Mouse (Mus musculus) fat pad, adult 2 months (tissue): ENCODE measurements around the gene Anxa4.

Experiments used
- DNase-seq: peaks from one replicate; pipeline ENCODE4 v3.0.0-alpha.2; 2011; ENCODE audit warnings: low read depth, low spot score; ENCODE audit errors: extremely low read depth

The Anxa4 gene

DNA sequence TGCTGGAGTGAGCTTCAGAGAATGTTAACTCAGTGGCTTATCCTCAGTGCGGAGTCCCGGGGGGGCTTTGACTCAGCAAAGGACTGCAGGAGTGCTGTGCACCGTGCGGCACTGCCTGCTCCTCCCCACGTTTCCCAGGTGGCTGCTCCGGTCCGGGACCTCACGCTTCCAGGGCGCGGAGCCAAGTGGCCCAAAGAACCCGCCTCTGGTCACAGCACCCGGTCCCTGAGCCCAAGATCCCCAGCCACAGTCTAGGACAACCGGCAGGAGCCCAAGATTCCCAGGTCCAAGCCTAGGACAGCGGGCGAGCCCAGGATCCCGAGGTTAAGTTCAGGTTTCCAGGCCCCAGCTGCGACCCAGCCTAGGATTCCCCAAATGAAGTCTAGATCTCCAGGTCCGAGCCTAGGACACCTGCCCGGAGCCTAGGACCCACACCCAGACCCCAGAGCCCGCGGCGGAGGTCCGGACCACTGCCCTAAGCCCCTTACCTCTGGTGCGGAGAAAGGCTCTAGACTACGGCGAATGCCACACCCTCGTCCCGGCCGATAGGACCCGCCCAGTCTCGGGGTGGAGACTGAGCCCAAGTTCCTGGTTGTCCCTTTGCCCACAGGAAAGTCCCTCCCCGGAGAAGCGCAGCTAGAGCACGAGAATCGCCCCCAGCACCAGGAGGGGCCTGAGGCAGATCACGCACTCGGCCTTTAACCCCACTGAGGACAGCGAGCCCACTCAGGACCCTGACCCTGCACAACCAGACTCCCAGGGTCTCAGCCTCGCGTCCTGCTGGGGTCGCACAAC is at the start of gene Anxa4:
Anxa4 (minus strand) TSS at position 564 of the 795 bp plus-strand sequence.
- no peak for DNase-seq

DNA sequence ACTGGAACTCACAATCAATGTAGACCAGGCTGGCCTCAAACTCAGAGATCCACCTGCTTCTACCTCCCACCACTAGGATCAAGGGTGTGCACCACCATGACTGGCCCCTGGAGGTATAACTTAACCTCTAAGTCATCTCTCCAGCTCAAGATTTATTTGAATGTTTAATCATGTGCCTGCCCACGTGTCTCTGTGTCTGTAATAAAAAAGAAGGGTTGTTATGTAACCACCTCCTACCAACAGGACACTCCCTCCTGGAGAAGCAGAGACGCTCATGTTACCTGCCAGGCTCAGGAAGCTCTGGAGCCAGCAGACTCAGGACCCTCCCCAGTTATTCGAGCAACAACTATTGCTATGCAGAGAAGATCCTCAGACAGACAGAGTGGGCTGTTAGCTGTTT is 48.6 kb upstream of the Anxa4 start:
- DNase-seq, result no peak

- no peak for DNase-seq
Measured at GRCm38 (mm10) chr6:86839089-86839488, 45.7 kb upstream of the Anxa4 start.

- DNase-seq, result no peak
Measured at GRCm38 (mm10) chr6:86832802-86833502, 39.6 kb upstream of the Anxa4 start.

GRCm38 (mm10) chr6:86830738-86831500 is 37.5 kb upstream of the Anxa4 start:
- DNase-seq, result no peak

DNA sequence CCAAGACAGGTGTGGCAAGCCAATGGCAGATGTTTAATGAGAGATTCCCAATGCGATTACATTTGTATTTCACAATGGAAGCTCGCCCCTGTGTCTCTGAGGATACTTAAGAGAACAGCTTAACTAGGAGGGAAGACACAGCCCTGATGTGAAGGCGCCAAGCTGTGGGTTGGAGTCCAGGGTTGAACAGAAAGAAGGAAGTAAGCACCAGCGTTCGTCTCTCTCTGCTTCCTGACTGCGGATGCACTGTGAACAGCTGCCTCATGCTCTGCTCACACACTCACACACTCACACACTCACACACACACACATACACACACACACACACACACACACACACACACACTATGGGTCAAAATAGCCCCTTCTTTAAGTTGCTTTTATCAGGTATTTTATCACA is 36.4 kb upstream of the Anxa4 start:
- no peak for DNase-seq

GRCm38 (mm10) chr6:86827432-86827831 is 34.0 kb upstream of the Anxa4 start:
- no peak for DNase-seq

DNA sequence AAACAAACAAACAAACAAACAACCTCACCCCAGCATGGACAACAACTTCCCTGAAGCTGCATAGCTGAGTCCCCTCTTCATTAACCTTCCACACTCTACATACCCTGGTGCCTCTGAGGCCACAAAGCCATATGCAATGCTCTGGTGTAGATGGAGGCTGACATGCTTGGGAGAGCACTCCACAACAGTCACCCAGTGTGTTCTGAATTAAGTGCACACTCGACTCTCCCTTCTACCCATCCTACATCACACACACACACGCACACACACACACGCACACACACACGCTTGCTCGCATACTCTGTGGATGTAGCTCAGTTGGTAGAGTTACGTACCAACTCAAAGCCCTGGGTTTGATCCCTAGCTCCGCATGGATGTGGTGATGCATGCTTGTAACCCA is 31.0 kb upstream of the Anxa4 start:
- no peak for DNase-seq

- DNase-seq, result no peak
Measured at GRCm38 (mm10) chr6:86823824-86824223, 30.4 kb upstream of the Anxa4 start.

DNA sequence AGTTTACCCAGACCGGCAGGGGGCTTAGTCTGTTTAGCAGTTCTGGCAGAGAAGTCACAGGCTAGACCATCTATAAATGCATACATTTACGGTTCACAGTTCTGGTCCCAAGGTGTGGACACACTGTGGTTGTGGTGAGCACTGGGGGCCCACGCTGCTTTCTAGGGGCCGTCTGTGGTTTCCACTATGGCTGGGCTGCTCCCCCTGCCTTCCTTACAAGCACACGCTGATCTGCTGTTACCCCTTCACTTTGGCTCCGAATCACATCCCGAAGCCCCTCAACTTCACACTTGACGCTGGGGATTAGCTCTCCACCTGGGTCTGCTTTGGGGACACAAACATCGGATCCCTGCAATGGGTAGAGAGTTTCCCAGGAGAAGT is 29.7 kb upstream of the Anxa4 start:
- DNase-seq, result no peak

DNA sequence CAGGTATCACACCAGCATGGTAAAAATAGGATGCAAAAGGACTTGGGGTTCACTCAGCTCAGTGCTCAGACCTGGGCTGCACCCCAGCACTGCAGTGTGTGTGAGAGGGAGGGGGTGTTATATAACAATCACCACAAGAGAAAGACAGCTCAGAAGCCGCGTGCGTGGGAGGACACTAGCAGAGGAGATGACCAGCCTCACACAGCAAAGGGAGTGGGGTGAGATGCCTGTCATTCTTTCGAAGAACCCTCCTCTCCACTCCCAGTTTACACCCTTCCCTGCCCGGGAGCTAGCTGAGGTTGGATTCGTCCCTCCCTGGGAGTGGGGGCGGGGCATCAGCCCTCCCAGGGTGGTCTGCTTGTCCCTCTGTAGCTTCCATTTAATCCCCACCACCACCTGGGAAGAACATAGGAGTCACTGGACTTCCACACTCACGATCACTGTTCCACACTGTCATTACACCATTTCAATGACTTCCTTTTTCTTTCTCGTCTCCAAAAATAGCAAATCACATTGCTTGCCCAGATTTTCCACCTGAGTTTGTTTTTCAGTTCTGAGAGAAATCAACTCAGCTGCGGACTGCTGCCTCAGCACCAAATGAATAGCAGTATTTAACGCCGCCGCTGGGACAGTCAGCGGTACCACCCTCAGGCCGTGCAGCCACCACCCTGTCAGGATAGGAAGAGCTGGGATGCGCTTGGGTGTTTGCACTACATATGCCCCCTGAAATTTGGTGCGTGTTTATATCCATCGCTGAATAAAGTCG is 29.1 kb upstream of the Anxa4 start:
- no peak for DNase-seq

GRCm38 (mm10) chr6:86820690-86821089 is 27.3 kb upstream of the Anxa4 start:
- no peak for DNase-seq

GRCm38 (mm10) chr6:86819926-86820325 is 26.5 kb upstream of the Anxa4 start:
- no peak for DNase-seq

DNA sequence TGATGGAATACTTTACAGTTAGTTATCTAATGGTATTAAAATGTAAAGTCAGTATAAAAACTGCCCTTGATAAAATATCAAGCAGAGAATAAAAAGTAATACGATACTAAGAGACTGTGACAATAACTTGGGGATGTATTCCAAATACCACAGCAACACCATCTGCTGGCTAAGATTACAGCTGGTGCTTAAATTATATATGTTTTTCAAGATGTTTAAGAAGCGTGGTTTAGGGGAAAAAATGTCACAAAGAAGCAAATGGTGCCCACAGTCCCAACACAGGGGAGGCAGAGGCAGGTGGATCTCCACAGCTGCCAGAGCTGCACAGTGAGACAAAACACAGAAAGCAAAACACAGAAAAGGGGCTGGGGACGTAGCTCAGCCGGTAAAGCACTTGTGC is 25.5 kb upstream of the Anxa4 start:
- no peak for DNase-seq

DNA sequence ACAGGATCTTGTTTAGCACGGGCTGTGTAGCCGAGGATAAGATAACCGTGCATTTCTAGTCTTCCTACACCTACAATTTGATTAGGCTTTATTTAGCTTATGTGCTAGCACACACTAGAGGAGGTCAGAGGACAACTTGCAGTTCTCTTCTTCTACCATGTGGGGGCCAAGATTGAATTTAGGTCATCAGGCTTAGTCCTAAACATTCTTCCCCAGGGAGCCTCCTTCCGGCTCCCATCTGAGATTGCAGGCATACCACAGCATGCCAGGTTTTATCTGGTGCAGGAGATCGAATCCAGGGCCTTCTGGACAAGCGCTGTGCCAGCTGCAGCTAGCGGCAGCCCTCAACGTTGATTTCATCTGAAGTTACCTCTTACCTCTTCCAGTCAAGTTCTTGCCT is 23.2 kb upstream of the Anxa4 start:
- no peak for DNase-seq

DNA sequence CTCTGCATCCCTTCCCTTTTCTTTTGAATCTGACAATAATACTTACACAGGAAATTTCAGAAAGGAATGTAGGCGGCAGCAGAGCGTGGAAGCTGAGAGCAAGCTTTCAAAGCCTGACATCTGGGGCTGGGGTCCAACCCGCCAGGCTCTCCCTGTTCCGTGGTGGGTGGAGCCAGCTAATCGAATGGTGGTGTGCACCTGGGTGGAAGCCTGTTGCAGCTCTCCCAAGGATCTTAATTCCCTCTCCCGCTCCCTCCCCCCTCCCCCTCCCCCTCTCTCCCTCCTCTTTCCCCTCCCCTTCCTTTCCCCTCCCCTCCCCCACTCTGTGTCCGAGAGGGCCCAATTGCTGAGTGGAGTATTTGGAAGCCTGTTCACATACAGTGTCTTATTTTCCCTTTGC is 22.1 kb upstream of the Anxa4 start:
- no peak for DNase-seq

- no peak for DNase-seq
Measured at GRCm38 (mm10) chr6:86814926-86815325, 21.5 kb upstream of the Anxa4 start.

GRCm38 (mm10) chr6:86813341-86813740 is 20.0 kb upstream of the Anxa4 start:
- DNase-seq, result no peak

DNA sequence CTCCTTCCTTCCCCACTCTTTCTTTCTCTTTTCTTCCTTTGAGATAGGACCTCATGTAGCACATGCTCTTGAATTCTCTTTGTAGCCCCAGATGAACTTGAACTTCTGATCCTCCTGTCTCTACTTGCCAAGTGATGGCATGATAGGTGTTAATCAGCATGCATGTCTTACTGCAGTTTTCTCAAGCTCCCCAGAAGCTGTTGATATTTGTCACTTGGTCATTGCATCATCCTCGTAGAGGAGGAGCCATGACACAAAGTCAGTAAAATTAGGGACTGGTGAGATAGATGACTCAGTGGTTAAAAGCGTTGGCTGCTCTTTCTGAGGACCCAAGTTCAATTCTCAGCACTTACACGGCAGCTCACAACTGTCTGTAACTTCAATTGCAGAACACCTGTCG is 19.5 kb upstream of the Anxa4 start:
- no peak for DNase-seq

DNA sequence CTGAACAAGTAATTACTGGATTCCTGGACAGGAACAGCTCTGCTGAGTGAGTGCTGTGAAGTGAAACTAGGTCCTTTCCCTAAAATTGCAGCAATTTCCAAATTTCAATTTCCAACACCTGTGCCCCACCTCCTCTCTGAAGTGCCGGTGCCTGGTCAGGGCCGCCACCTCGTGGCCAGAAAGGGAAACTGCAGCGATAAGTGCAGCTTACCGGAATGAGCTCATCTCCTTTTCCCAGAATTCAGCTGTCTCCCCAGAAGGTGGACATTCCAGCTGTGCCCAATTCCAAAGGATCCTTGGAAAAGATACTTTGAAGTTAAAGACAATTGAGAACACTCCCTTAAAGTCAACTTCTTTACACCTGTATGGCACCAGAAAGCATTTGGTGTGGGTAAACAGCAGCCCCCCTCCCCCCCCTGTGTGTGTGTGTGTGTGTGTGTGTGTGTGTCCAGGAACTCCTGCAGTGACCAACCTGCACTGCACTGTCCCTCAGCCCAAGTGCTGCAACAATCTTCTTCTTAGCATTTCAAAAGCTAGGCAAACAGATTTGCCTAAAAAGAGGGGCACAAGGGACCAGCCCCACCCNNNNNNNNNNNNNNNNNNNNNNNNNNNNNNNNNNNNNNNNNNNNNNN is 13.2 kb upstream of the Anxa4 start:
- DNase-seq, result no peak

DNA sequence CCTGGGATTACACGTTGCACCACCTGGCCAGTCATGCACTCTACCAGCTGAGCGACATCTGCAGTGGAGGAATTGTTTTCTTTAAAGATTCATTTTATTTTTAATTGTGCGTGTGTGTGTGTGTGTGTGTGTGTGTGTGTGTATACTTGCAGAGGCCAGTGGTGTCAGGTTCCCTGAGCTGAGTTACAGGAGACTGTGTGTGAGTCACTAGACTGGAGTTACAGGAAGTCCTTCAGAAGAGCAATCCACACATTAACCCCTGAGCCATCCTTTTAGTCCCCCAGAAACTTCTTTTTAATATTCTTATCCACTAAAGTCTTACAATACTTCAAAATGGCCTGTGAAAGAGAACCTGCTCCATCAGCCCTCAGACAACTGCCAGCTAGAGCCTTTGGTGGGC is 11.3 kb upstream of the Anxa4 start:
- DNase-seq, result no peak
